Mouse (Mus musculus) olfactory bulb, adult 2 months (tissue): ENCODE data around the gene Efnb2.

Experiments used
- CTCF ChIP-seq: fragments of 200-500 bp; IDR thresholded peaks from 2 replicates; pipeline ENCODE4 v1.5.1; 2012; ENCODE audit warnings: low read depth, mild to moderate bottlenecking, low read length, moderate library complexity; ENCODE audit not compliant: insufficient read depth
- POLR2A ChIP-seq: fragments of 200-500 bp; IDR thresholded peaks from 2 replicates; pipeline ENCODE4 v1.6.1; 2012; ENCODE audit warnings: mild to moderate bottlenecking, low read depth, low read length, moderate library complexity; ENCODE audit not compliant: insufficient read depth

- TF ChIP-seq CTCF (no peak), POLR2A (no peak)
Observed at GRCm38 (mm10) chr8:8609791-8610190, 51.3 kb downstream of the Efnb2 start.
